Mouse (Mus musculus): ENCODE measurements around the gene Gpr27. TPM values are rescaled to one million over a fixed set of nuclear protein-coding genes. Genes with fewer than 3 reads are reported as not detected.

Gpr27 gene
- total RNA-seq, 2 experiments from 2014 or later: 56.9 to 58.8 TPM

- peak; percentile 6 to 9 for DNase-seq (ENCODE audit: extremely low spot score in 1 of 2, low spot score in 1 of 2)
These were observed 50.4 kb downstream of the Gpr27 start for GRCm38 (mm10) chr6:99742866-99743265.

Other genes with a start within 250 kb of the Gpr27 start
- gene Foxp1, start 170.0 kb upstream of the Gpr27 start, total RNA-seq (2021): 10 to 100 TPM; 85.7 to 92.0 TPM
- gene Eif4e3, start 25.9 kb upstream of the Gpr27 start, total RNA-seq (2021): 10 to 100 TPM; 21.0 to 21.5 TPM
- 1 to 10 TPM; 6.5 to 7.8 TPM for gene Gm20696, start 25.9 kb upstream of the Gpr27 start, total RNA-seq (2021)
- under 1 TPM; 0.49 to 0.82 TPM for gene Prok2, start 33.7 kb downstream of the Gpr27 start, total RNA-seq (2021)

Measured in layer of hippocampus, postnatal 25 days (tissue).